Mouse (Mus musculus) kidney, adult 2 months (tissue): Measurements from ENCODE around the gene Tbc1d17. TPM values are rescaled to one million over a fixed set of nuclear protein-coding genes. Genes with fewer than 3 reads are reported as not detected.

Source experiments
- DNase-seq: peaks from one replicate; pipeline ENCODE4 v3.0.0; 2021
- H3K27ac ChIP-seq: fragments of 200-500 bp; 2 replicates; pipeline ENCODE4 v1.5.1; 2012; ENCODE audit warnings: low read depth, low read length, control low read depth, inconsistent platforms; ENCODE audit not compliant: insufficient read depth
- H3K27me3 ChIP-seq: fragments of 200-500 bp; replicated peaks from 2 replicates; pipeline ENCODE4 v1.6.1; 2012; ENCODE audit warnings: mild to moderate bottlenecking, moderate library complexity, low read length, inconsistent platforms; ENCODE audit not compliant: control insufficient read depth, insufficient read depth
- H3K36me3 ChIP-seq: fragments of 200-500 bp; 2 replicates; pipeline ENCODE4 v1.6.1; 2012; ENCODE audit warnings: mild to moderate bottlenecking, moderate library complexity, low read length, inconsistent platforms; ENCODE audit not compliant: control insufficient read depth, insufficient read depth
- H3K4me1 ChIP-seq: fragments of 200-500 bp; 2 replicates; pipeline ENCODE4 v1.6.1; 2011; ENCODE audit warnings: low read length; ENCODE audit not compliant: control insufficient read depth, insufficient read depth
- H3K4me3 ChIP-seq: fragments of 200-500 bp; 2 replicates; pipeline ENCODE4 v1.5.1; 2011; ENCODE audit warnings: mild to moderate bottlenecking, low read depth, low read length, control low read depth; ENCODE audit not compliant: insufficient read depth
- CTCF ChIP-seq: fragments of 200-500 bp; conservative IDR thresholded peaks from 2 replicates; pipeline ENCODE4 v1.5.1; 2011; ENCODE audit warnings: low read depth, mild to moderate bottlenecking, control low read depth, low read length, moderate library complexity, mixed read lengths; ENCODE audit not compliant: insufficient read depth, insufficient read length
- POLR2A ChIP-seq: fragments of 200-500 bp; IDR thresholded peaks from one replicate; pipeline ENCODE4 v1.6.1; 2011; ENCODE audit warnings: low read depth, low read length, control low read depth
- WGBS: fragments of 180-500 bp; shearing (Covaris S2); methylation state at CpG from one replicate; pipeline ENCODE4 v1.1.7; 2018; 5-methylcytosine and 5-hydroxymethylcytosine counted together
- polyA plus RNA-seq: library from polyadenylated mRNA; depleted of rRNA; stranded (reverse); fragments of >200 nt; gene quantifications from 2 replicates; pipeline ENCODE4 v1.2.3, GENCODE M21; 2012

Gene Tbc1d17
- polyA plus RNA-seq, 1 experiment: 100 TPM

GRCm38 (mm10) chr7:44836016-44836404 lies 12.9 kb downstream of the Tbc1d17 start:
- Histone ChIP-seq H3K36me3 (no peaks in the 10 kb centered on the region), H3K27me3 (no peaks in the 10 kb centered on the region), H3K4me3 (no peak overlapping the region), H3K4me1 (no peaks in the 10 kb centered on the region), H3K27ac (no peak overlapping the region)
- TF ChIP-seq POLR2A (no peak), CTCF (no peak)
- 34% methylated on average over 3 of the region's 3 CpGs for WGBS
- DNase-seq: peak; percentile 41

- H3K4me1 ChIP-seq: no peaks in the 10 kb centered on the region
- H3K36me3 ChIP-seq: no peaks in the 10 kb centered on the region
- no peak overlapping the region for H3K27ac ChIP-seq
- no peak for DNase-seq
- WGBS: 82% methylated on average over 1 of the region's 1 CpGs
- TF ChIP-seq POLR2A (no peak), CTCF (no peak)
- H3K4me3 ChIP-seq: no peak overlapping the region
- no peaks in the 10 kb centered on the region for H3K27me3 ChIP-seq
Observed at GRCm38 (mm10) chr7:44835373-44836015, 13.4 kb downstream of the Tbc1d17 start.

- TF ChIP-seq POLR2A (no peak), CTCF (no peak)
- 68% methylated on average over 4 of the region's 4 CpGs for WGBS
- DNase-seq: no peak
- no peak overlapping the region for H3K4me3 ChIP-seq
- no peaks in the 10 kb centered on the region for H3K27me3 ChIP-seq
- no peaks in the 10 kb centered on the region for H3K4me1 ChIP-seq
- 0 out of 2 replicates have a peak, but pooled peaks cover 2% of the 10 kb centered on the region for H3K36me3 ChIP-seq
- no peak overlapping the region for H3K27ac ChIP-seq
Observed at GRCm38 (mm10) chr7:44832763-44833162, 16.1 kb downstream of the Tbc1d17 start.

- H3K27ac ChIP-seq: no peak overlapping the region
- H3K27me3 ChIP-seq: no peaks in the 10 kb centered on the region
- H3K4me3 ChIP-seq: no peak overlapping the region
- 0 out of 2 replicates have a peak, but pooled peaks cover 2% of the 10 kb centered on the region for H3K36me3 ChIP-seq
- H3K4me1 ChIP-seq: no peaks in the 10 kb centered on the region
- WGBS: 91% methylated on average over 5 of the region's 5 CpGs
- no peak for DNase-seq
- TF ChIP-seq POLR2A (no peak), CTCF (no peak)
Observed at GRCm38 (mm10) chr7:44828706-44829105, 20.2 kb downstream of the Tbc1d17 start.

- TF ChIP-seq POLR2A (no peak), CTCF (no peak)
- DNase-seq: no peak
- H3K4me1 ChIP-seq: no peaks in the 10 kb centered on the region
- 0 out of 2 replicates have a peak, but pooled peaks cover 2% of the 10 kb centered on the region for H3K36me3 ChIP-seq
- H3K27me3 ChIP-seq: no peaks in the 10 kb centered on the region
- WGBS: 54% methylated on average over 3 of the region's 3 CpGs
- no peak overlapping the region for H3K4me3 ChIP-seq
- no peak overlapping the region for H3K27ac ChIP-seq
Observed at GRCm38 (mm10) chr7:44826771-44827170, 22.1 kb downstream of the Tbc1d17 start.

- Histone ChIP-seq H3K27ac (no peak overlapping the region), H3K4me3 (no peak overlapping the region), H3K27me3 (no peaks in the 10 kb centered on the region), H3K4me1 (peaks cover 3% of the 10 kb centered on the region), H3K36me3 (no peaks in the 10 kb centered on the region)
- DNase-seq: peak; percentile 82
- 6% methylated on average over 3 of the region's 3 CpGs for WGBS
- peak; percentile 90 for TF ChIP-seq CTCF
- TF ChIP-seq POLR2A: no peak
Observed at GRCm38 (mm10) chr7:44824872-44825271, 24.0 kb downstream of the Tbc1d17 start.

GRCm38 (mm10) chr7:44823409-44823808 lies 25.5 kb downstream of the Tbc1d17 start:
- no peaks in the 10 kb centered on the region for H3K27me3 ChIP-seq
- DNase-seq: no peak
- TF ChIP-seq POLR2A (no peak), CTCF (no peak)
- 32% methylated on average over 7 of the region's 7 CpGs for whole genome bisulfite sequencing
- peaks cover 9% of the 10 kb centered on the region for H3K4me1 ChIP-seq
- H3K4me3 ChIP-seq: no peak overlapping the region
- H3K27ac ChIP-seq: no peak overlapping the region
- H3K36me3 ChIP-seq: no peaks in the 10 kb centered on the region
